Mouse (Mus musculus): ENCODE measurements around the gene Dip2a.

Dip2a gene

DNA sequence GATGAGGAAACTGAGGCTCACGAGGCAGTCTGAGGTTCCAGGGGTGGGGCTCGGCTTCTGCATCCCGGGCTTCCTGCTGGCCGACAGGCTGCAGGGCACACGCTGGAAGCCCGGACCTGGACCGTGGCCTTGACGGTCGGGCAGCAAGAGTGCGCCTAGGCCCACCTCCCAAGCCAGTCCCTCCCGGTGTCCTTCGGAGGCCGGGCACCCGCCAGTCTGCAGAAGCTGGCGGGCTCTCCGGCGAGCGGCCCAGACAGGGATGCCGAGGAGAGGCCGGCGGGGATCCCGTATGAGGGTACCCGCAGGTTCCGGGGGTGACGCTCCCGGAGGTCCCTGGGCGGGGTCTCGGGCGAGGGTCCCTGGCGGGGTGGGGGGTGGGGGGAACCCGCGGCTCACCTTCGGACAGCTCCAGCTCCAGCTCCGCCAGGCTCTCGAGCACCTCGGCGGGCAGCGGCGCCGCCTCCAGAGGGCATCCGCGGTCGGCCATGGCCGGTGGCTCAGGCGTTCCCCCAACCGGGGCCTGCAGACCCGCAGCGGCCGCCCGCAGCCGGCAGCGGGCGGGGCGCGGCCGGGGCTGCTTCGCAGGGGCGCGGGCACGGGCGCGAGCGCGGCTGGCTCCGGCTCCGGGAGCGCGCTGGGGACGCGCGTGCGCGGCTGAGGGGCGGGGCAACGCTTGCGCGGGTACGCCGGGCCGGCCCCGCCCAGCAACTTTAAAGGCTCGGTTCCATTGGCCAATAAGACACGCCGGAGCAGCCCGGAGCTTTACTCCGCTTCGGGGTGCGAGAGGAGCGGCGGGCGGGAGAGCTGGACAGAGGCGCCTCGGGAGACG is at the start of gene Dip2a:
Gene Dip2a, minus strand, starts transcription at position 581 of the 829 bp plus-strand sequence.
- peak; percentile 96 to 98 for DNase-seq

DNA sequence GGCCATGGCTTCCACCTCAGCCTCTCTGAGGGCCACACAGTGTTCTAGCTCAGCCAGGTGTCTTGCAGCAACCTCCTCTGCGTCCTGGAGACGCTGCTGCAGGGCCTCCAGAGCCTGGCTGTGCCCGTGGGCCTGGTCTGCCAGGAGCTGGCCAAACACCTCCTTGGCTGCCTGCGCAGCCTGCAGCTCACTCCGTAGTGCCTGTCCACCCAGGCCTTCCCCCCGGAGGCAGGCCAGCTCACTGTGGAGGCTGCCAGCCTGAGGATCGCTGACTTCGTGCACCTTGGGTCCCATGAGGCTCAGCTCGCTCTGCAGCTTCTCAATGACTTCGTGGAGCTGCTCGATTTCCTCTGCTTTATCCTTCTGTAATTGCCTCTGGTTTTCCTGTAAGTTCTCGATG is 47.5 kb upstream of the Dip2a start:
- no peak for DNase-seq

DNA sequence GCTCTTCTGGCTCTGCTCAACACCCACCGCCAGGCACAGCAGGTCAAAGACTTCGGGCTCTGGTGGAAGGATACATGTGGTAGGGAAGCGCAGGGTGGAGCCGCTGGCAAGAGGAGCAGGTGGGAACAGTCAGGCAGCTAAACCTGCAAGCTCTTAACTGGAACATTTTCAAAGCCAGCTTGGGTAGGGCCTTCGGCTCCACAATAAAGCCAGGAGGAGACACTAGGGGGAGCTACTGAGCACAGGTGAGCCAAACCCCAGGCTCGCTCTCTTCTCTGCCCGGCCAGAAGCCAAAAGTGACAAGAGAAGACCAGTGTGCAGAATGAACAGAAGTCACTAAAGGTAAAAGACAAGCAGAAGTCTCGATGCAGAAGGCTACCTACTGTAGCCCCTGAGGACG is 46.7 kb upstream of the Dip2a start:
- peak; percentile 64 to 65 for DNase-seq

DNA sequence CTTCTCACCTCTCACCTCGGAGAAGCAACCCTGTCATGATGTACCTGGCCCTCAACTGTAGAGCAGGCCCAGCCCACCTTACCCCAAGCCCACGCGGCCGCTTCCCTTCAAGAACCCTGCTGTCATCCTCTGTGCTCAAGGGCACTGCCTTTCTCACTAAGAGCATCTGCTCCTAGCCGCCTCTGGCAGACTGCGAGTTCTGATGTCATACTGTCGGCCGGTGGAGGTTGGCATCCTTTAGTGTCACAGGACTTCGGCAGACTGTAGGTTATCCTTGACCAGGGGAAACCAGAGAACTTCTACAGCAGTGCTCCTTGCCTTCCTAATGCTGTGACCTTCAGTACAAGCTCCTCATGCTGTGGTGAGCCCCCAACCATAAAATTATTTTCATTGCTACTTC is 46.1 kb upstream of the Dip2a start:
- DNase-seq = no peak

DNA sequence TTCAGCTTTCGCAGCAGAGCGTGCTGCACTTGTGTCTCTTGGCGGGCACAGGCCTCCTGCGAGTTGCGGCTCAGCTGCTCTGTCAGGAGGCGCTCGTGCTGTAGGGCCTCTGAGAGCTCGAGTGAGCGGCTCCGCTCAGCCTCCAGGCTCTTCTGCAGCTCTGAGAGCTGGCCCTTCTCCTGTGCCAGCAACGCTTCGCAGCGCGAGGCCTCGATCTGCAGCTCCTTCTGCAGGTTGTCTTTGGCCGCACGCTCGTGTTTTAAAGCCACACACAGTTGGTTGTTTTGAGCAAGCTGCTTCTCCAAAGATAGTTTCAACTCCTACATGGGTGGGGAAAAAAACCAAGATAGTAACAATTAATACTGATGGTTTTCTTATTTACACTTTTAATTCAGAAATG is 29.9 kb upstream of the Dip2a start:
- no peak for DNase-seq

DNA sequence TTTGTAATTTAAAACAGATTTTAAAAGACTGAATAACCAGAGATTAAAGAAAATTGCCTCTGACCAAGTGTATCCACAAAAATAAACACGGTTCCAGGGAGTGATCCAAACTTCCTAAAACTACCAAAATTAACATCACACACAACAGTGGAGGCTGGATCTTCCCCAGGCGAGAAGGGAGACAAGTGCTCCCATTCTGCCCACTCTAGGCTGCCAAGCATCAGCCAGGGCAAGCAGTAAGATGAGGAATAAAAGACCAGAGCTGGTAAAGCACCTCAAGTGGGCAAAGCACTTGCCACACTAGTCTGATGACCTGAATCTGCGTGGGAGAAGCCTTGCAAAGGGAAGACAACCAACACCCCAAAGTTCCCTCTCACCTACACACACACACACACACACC is 26.6 kb upstream of the Dip2a start:
- DNase-seq = no peak

DNA sequence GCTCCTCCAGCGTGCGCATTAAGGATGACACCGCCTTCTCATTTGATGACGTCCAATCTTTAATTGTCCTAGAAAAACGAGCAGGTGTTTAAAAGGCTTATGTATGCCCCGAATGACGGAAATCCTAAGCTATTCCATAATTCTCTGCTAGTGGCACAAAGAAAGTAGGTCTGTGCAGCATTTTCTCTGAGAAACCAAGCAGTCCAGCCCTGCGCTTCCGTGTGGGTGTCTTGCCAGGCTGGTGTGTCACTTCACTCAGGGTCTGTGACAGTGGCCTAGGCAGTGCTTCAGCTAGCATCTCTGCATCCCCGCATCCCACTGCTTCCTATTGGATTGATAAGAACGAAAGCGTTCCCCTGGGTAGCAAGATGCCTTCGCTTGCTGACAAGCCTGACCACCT is 23.7 kb upstream of the Dip2a start:
- DNase-seq = no peak

DNA sequence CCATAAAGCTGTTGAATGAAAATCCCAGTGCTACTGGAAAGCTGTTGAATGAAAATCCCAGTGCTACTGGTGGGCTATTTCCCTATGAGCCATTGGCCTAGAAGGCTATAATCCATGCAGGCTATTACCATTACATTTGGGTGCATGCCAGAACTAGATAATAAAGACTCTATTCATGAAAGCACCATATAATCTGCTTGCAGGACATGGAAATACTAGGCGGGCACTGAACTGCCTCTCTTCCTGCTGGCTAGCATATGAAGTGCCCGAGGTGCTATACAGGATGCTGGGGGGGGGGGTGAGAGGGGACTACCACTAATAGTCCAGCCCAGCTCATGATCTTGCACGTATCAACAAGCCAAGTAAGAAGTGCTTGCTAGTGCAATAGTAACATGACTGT is 18.1 kb upstream of the Dip2a start:
- DNase-seq = no peak

DNA sequence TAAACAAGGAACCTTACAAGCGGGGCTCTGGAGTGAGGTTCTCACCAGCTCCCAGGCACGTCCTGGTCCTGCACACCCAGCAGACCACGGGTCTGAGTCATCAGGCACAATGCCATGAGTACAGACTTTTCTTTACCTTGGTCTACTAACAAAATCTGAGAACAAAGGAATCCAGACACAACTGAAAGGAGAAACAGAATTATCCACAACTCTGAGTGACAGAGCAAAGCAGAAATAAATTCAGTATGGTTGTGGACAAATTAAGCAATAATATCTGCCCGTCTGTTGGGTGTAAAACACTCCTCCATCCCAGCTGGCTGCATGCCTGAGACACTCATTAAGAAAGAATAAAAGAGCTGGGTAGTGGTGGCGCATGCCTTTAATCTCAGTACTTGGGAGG is 13.4 kb upstream of the Dip2a start:
- no peak for DNase-seq

DNA sequence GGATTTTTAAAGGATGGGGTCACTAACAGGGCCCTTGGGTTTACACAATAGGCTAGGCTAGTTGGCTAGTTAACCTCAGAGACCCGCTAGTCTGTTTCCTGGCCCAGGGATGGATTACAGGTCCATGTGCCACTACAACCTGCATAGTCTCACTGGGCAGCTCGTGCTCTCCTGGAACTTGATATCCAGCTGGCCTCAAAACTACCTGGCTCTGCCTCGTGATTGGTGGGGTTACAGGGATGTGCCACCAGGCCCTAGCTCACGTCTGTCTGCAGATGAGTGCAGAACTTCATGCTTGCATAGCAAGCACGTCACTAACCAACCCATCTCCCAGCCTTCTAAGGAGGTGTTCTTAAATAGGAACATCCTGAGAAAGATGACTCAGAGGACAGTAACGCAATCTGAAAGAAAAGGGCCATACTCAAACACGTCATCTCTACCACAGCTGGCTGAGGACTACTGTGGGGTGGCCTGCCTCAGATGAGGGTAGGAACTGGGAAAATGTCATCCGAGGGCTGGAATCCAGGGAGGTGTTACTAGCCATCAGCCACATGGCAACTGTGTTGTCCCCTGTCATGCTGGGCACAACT is 12.3 kb upstream of the Dip2a start:
- no peak for DNase-seq

DNA sequence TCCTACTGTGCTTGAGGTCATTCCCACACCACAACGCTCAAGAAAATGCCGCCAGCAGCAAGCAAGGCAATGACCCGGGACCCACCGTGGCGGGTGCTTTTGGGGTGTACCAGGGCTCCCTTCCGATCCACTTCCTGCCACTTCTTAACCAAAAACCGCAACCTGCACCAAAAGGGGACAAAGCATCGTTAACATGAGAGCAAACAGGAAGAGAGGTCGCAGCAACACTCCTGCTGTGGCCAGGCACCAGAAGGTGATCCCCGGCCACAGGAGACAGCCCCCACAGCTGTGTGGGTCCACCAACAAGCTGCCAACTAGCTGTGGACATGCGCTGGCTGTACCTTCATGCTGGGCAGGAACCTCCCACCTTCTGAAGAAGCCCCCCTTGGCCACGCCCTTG is 9.9 kb upstream of the Dip2a start:
- peak; percentile 50 for DNase-seq

DNA sequence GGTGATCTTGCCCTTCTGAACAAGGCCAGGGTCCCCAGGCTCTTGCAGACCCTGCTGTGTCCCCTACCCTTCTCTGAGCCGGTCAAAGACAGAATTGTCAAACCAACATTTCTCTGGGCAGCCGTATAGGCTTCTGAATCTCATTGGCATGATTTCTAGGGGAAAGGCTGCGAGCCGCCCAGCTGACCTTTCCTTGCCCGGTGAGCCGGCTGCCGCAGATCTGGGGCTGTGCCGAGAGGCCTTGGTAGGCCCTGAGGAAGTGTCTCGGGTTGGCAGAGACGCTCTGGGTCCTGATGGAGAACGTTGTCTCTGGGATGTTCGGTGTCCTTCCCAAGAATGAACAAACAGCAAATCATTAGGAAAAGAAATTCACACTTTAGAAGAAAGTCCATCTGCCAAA is 8.9 kb upstream of the Dip2a start:
- DNase-seq = no peak

DNA sequence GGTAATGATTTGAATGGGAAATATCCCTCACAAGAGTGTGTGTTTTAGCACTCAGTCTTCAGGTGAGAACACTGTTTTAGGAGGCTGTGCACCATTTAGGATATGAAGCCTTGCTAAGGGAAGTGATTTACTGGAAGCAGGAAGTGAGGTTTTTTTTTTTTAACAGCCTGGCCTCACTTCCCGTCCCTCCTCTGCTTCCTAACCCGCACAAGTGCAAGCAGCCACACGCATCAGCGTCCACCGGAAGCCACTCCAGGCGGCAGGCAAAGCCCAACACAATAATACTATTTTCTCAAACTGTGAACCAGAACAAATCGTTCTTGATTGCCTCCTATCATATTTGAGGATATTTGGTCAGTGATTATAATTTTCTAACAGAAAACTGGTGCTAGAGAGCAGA is 6.9 kb upstream of the Dip2a start:
- no peak for DNase-seq

DNA sequence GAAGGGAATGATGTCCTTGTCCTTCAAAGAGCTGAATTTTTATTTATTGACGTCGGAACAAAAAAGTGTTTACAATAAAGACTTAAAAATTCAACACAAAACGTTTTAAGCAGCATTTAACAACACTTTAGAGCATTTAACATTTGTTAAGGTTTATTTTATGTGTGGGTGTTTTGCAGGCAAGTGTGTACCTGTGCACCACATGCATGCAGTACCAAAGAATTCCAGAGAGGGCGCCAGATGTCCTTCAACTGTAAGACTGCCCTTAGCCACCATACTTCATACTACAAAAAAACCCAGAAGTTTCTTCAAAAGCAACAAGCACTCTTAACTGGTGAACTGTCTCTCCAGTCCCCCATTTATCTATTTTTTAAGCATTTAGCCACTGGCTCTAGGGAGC is 1.5 kb upstream of the Dip2a start:
- DNase-seq = peak; percentile 87 to 89

DNA sequence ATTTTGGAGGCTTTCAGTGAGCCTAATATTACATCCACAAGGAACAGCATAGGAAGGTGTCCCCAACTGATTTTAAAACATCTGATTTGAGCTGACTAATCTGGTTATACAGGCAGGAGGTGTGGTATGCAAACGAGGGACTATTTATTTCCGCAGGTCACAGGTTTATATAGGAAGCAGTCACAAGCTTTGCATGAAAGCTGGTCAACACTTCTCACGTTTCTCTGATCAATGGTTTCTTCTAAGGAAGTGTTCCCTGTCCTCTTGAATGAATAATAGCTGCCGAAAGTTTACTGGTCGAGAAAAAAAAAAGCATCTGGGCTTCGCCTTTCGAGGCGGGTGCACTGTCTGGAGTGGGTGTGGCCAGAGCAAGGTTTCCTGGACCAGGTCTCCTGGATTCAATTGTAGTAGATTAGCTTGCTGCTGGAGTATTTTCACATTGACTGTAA is 976 bp upstream of the Dip2a start:
- peak; percentile 59 to 65 for DNase-seq

DNA sequence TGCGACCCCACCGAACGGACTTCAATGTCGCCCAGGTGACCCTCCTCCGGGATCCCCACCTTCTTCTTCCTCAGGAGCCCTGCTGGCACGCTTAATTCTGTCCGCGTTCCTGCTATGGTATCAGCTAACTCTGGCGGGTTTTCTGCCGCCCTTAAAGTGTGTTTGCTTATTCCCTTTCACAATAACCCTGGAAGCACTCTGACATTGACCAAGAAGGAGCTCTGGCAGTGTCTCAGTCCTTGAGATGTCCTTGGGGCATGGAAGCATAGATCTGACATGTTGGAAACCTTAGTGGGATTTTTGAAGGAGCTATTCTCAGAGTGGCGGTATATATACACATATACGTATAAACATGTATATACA is 430 bp upstream of the Dip2a start:
- no peak for DNase-seq

DNA sequence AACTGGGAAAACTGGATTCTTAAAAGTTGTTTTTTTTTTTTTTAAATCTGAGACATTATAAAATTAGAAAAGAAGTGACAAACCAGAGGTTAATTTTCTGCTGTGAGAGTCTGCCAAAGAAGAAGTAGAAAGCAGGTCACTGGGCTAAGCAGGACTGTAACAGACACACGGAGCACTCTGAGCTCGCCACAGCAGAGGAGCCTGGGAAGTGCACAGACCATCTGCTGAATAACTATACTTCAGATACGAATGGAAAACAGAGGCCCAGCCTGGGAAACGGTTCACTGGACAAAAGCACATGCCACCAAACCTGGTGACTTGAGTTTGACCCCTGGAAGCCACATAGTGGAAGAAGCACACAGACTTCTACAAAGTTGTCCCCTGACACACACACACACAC is 10.7 kb downstream of the Dip2a start:
- DNase-seq = no peak

DNA sequence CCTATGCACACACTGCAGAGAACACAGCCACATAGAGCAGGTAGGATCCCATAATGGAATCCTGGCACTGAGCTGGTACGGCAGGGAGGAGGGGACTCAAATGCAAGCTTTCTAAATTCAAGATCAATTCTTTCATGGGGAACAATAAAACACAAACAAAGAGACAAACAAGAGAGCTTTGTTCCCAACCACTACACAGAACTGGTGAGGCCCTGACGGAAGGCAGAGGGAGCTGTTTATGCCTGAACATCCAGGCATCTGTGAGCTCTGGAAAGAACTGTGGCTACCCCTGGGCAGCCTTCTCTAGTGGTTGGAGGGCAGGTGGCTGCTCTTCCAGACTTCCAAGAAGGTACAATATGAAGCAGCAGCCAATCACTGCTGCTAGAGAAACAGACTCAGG is 13.1 kb downstream of the Dip2a start:
- no peak for DNase-seq

DNA sequence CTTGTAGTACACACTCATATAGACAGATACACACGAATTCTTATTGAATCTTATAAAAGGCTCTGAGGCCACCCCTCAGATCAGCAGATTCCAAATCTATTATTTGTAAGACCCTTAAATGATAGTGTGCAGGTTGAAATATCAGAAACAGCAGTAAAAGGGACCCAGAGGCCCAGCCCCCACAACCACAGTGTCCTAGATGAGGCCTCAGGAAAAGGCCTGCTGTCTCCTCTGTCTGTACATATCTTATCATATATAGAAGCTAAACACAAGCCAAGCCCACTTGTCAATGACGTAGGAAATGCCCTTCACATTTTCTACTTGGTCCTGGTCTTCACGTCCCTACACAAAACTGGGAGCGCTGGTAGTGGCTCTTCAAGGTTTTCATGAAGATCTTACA is 16.0 kb downstream of the Dip2a start:
- DNase-seq = no peak

DNA sequence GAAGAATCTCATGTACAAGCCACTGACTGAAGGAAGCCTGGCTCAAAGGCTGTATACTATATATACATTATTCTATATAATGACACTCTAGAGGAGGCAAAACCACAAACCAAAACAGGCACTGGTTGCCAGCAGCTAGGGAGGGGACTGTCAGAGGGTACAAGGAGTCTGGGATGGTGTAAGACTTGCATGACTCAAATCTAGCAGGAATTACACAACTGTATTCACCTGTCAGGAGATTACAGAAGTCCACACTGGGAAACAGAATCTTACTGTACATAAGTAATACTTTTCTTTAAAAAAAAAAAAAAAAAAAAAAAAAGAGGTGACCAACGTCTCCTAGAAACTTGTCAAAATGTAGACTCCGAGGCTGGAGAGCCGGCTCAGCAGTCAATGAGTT is 16.5 kb downstream of the Dip2a start:
- DNase-seq = no peak

DNA sequence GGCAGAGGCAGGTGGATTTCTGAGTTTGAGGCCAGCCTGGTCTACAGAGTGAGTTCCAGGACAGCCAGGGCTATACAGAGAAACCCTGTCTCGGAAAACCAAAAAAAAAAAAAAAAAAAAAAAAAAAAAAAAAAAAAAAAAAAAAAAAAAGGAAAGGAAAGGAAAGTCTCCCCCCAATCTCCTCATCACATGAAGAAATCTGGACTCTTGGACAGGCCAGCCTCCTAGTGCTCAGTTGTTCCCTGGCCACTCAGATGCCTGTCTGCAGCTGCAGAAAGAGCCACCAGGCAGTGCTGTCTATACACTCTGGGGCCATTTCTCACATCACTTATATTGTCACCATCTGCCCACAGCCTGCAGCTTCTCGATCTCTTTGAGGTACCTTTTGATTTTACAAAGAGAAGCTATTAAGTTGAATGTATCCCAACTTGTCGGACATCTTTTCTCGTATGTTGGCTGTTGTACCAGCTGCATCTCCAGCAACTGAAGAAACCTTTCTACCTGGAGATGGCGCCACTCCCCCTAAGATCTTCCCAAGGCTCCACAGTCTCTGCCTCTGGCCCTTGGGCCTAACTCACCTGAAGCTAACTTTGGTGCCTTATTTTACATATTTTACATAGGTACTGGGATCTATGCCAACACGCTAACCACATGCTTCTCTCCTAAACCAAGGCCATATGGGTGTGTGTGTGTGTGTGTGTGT is 18.6 kb downstream of the Dip2a start:
- DNase-seq = peak; percentile 71 to 79

DNA sequence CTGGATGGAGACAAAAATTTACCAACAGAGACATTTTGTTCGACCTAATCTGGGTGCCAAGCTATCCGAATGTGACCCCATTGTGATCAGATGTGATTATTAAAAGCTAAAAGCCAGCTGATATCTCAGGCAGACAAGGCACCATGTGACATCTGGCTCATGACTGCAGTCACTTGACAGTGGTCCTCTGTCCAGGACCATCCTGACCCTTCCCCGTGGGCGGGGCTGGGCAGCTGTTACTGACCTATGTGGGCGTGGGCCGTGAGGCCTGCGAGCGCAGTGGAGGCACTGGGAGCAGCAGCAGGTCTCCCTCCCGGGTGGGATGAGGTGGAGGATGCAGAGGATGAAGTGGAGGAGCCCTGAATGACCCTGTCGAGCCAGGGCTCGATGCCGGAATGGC is 27.5 kb downstream of the Dip2a start:
- no peak for DNase-seq

DNA sequence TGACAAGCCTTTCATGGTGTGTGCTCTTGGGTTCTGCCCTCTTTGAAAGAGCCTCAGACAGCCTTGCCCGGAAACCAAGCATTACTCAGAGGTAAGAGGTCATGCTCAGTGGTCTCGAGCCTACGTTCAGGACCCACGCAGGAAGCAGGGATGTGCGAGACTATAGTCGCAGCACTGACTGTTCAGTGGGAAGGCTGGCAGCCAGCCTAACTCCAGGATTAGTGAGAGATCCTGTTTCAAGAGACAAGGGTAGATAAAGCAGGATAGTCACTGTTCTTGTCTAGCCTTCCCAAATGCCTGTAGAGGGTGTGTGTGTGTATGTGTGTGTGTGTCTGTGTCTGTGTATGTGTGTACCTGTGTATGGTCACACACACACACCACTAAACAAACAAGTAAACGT is 28.9 kb downstream of the Dip2a start:
- DNase-seq = no peak

DNA sequence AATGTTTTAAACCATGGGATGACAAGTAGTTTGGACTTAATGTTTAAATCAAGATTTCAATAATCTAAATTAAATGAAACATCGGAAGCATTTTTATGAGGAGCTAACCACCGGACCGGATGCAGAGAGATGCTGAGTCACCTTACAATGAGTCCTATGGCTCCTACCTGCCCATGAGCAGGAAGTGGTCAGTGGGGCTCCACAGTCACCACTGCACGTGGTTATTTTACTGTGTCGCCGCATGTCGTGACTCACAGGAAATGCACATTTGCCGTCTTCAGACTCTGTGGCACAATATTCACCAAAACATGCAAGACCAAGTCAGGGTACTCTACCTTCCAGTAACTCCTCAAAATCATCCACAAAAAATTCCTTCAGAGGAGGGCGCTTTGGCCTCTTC is 38.4 kb downstream of the Dip2a start:
- peak; percentile 21 to 26 for DNase-seq
